Mouse (Mus musculus) neural tube, embryonic 13.5 days (tissue): Measurements from ENCODE around the gene Exoc3l. TPM values are rescaled to one million over a fixed set of nuclear protein-coding genes. Genes with fewer than 3 reads are reported as not detected.
"Not testable (repeated sequence)": the region's sequence is repeated elsewhere in the genome, so short reads cannot be mapped to it uniquely, and the experiment has no call there.

ENCODE experiments used
- ATAC-seq: fragments of 200-750 bp; cut with Nextera tagmentation; 2 replicates; pipeline ENCODE4 v1.8.0; 2017; ENCODE audit warnings: low read depth, mild to moderate bottlenecking, moderate TSS enrichment, moderate library complexity
- H3K27ac ChIP-seq: fragments of 300-500 bp; sonication (generic); replicated peaks from 2 replicates; pipeline ENCODE4 v1.5.1; 2015; ENCODE audit warnings: moderate library complexity, mild to moderate bottlenecking, inconsistent platforms
- H3K27me3 ChIP-seq: fragments of 300-500 bp; sonication (generic); 2 replicates; pipeline ENCODE4 v1.6.1; 2015; ENCODE audit warnings: mild to moderate bottlenecking, inconsistent platforms
- H3K36me3 ChIP-seq: fragments of 300-500 bp; sonication (generic); 2 replicates; pipeline ENCODE4 v1.6.1; 2015; ENCODE audit warnings: mild to moderate bottlenecking, inconsistent platforms
- H3K4me1 ChIP-seq: fragments of 300-500 bp; sonication (generic); replicated peaks from 2 replicates; pipeline ENCODE4 v1.6.1; 2015; ENCODE audit warnings: inconsistent platforms
- H3K4me2 ChIP-seq: fragments of 300-500 bp; sonication (generic); 2 replicates; pipeline ENCODE4 v1.6.1; 2015; ENCODE audit warnings: inconsistent platforms, mild to moderate bottlenecking, moderate library complexity
- H3K4me3 ChIP-seq: fragments of 300-500 bp; sonication (generic); 2 replicates; pipeline ENCODE4 v1.5.1; 2015; ENCODE audit warnings: mild to moderate bottlenecking, inconsistent platforms
- H3K9ac ChIP-seq: fragments of 300-500 bp; sonication (generic); 2 replicates; pipeline ENCODE4 v1.6.1; 2015; ENCODE audit warnings: moderate library complexity, mild to moderate bottlenecking, inconsistent platforms
- H3K9me3 ChIP-seq: fragments of 300-500 bp; sonication (generic); 2 replicates; pipeline ENCODE4 v1.6.1; 2016; ENCODE audit warnings: inconsistent platforms
- WGBS: fragments of 180-500 bp; shearing (Covaris S2); methylation state at CpG from one replicate; pipeline ENCODE4 v1.1.7; 2015; 5-methylcytosine and 5-hydroxymethylcytosine counted together
- polyA plus RNA-seq: library from polyadenylated mRNA; unstranded; fragments of >200 nt; fragmentation: Nextera tagmentation; extraction: Ambion mirVana; gene quantifications from 2 replicates; pipeline ENCODE4 v1.2.1, GENCODE M21; 2015

Gene Exoc3l
- polyA plus RNA-seq, 1 experiment from 2014 or later = 14.3 TPM

- Histone ChIP-seq H3K4me3 (peak overlapping the region; percentile 98), H3K9ac (peak overlapping the region; percentile 96), H3K27ac (0 out of 2 replicates have a peak overlapping the region, but pooled peaks have one; percentile 67), H3K27me3 (peaks cover 4% of the 10 kb centered on the region), H3K4me2 (peak overlapping the region; percentile 99), H3K4me1 (peaks cover 21% of the 10 kb centered on the region), H3K36me3 (peaks cover 41% of the 10 kb centered on the region), H3K9me3 (no peaks in the 10 kb centered on the region)
- no peak for ATAC-seq
- 62% methylated on average over 18 of the region's 18 CpGs for WGBS
Measured at GRCm38 (mm10) chr8:105298351-105299252, 2.7 kb upstream of the Exoc3l start.

- WGBS = under 1% methylated on average over 58 of the region's 58 CpGs
- Histone ChIP-seq H3K36me3 (peaks cover 32% of the 10 kb centered on the region), H3K27me3 (peaks cover 7% of the 10 kb centered on the region), H3K9ac (peak within 1 kb of the TSS; percentile 96), H3K4me3 (peak within 1 kb of the TSS; percentile 98), H3K4me2 (peak within 1 kb of the TSS; percentile 99), H3K27ac (peak within 1 kb of the TSS; percentile 67), H3K9me3 (no peaks in the 10 kb centered on the region), H3K4me1 (peaks cover 21% of the 10 kb centered on the region)
- peak; percentile 91 for ATAC-seq
Measured at GRCm38 (mm10) chr8:105297511-105298192, 1.8 kb upstream of the Exoc3l start, which contains the start of gene E2f4. E2f4 (plus strand) TSS chr8:105297663.

DNA sequence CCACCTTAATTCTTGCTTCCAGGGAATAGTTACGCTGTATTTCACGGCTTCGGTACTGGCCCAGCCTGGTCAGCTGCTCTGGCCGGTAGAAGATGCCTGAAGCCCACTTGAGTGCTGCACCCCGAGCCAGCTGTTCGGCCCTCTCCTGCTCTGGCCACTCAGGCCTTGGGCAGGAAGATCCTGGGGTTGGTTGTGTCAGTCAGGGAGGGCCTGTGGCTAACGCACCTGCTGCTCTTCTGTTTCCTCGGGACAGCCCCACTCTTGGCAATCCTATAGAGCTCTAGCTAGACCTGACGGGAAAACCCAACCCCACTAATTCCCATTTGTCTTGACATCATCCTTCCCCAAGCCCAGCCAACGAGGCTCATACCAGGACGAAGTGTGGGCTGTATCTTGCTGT lies 645 bp downstream of the Exoc3l start:
- H3K9ac ChIP-seq = 0 out of 2 replicates have a peak overlapping the region, but pooled peaks have one; percentile 22
- WGBS = 71% methylated on average over 11 of the region's 11 CpGs
- peak overlapping the region; percentile 25 for H3K4me2 ChIP-seq
- H3K4me3 ChIP-seq = peak overlapping the region; percentile 12
- H3K27ac ChIP-seq = 0 out of 2 replicates have a peak overlapping the region, but pooled peaks have one; percentile 33
- no peaks in the 10 kb centered on the region for H3K9me3 ChIP-seq
- no peak for ATAC-seq
- peaks cover 7% of the 10 kb centered on the region for H3K27me3 ChIP-seq
- peaks cover 32% of the 10 kb centered on the region for H3K4me1 ChIP-seq
- H3K36me3 ChIP-seq = peaks cover 9% of the 10 kb centered on the region

DNA sequence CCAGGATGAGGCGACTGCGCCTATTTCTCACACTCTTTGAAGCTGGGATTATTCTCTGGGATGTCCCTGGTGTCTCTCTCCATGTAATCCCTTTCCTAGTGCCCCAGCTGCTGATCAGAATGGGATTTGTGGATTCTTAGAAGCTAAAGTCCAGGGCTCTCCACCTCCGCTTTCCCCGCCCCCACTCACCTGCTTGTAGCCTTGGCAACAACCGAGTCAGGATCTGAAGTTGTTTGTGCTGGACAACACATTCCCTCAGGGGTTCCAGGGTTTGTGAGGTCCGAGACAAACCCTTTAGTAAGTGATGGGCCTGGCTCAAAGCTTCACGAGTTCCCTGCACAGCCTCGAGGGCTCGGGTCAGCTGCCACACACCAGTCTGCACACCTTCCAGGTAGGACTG lies 1.1 kb downstream of the Exoc3l start:
- Histone ChIP-seq H3K27ac (no peak overlapping the region), H3K36me3 (peaks cover 4% of the 10 kb centered on the region), H3K4me2 (peak overlapping the region; percentile 25), H3K9me3 (no peaks in the 10 kb centered on the region), H3K27me3 (peaks cover 7% of the 10 kb centered on the region), H3K9ac (no peak overlapping the region), H3K4me1 (peaks cover 37% of the 10 kb centered on the region), H3K4me3 (peak overlapping the region; percentile 12)
- ATAC-seq = no peak
- WGBS = 70% methylated on average over 9 of the region's 9 CpGs

- no peak for ATAC-seq
- Histone ChIP-seq H3K4me3 (no peak overlapping the region), H3K27me3 (peaks cover 7% of the 10 kb centered on the region), H3K9ac (no peak overlapping the region), H3K4me1 (peaks cover 36% of the 10 kb centered on the region), H3K36me3 (no peaks in the 10 kb centered on the region), H3K4me2 (no peak overlapping the region), H3K27ac (no peak overlapping the region), H3K9me3 (no peaks in the 10 kb centered on the region)
- 65% methylated on average over 19 of the region's 19 CpGs for WGBS
Measured at GRCm38 (mm10) chr8:105293405-105293804, 2.5 kb downstream of the Exoc3l start.

DNA sequence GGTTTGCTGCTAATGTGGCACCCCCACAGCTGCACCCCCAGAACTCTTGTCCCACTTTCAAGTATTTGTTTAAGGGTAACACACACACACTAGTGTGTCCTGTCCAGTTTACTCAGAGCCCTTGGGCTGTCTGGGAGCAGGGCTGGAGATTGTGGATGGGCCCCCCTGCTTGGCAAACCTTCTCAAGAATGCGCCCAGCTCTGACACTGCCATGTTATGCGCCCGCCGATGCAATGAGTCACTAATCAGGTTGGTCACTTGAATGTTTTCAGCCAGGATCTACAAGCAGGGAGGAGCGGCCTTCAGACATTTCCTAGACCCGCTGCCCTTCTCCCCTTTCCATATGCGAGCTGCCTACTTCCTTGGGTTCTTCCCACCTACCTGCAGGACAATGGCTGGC lies 3.4 kb downstream of the Exoc3l start:
- H3K9ac ChIP-seq = no peak overlapping the region
- H3K4me2 ChIP-seq = no peak overlapping the region
- H3K27ac ChIP-seq = no peak overlapping the region
- H3K4me1 ChIP-seq = peaks cover 40% of the 10 kb centered on the region
- no peaks in the 10 kb centered on the region for H3K36me3 ChIP-seq
- H3K9me3 ChIP-seq = no peaks in the 10 kb centered on the region
- no peak for ATAC-seq
- H3K4me3 ChIP-seq = no peak overlapping the region
- WGBS = 86% methylated on average over 7 of the region's 7 CpGs
- peaks cover 7% of the 10 kb centered on the region for H3K27me3 ChIP-seq

DNA sequence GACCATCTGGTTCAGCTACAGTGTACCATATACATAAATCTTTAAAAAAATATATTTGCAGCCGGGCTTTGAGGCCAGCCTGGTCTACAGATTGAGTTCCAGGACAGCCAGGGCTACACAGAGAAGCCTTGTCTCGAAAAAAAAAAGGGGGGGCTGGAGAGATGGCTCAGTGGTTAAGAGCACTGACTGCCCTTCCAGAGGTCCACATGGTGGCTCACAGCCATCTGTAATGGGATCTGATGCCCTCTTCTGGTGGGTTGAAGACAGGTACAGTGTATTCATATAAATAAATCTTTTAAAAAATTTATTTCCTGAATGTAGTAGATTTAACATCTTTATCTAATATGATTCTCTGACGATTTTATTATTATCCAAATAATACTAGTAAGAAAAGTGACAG lies 4.1 kb downstream of the Exoc3l start:
- not testable (repeated sequence) for H3K27ac ChIP-seq, H3K4me2 ChIP-seq, ATAC-seq, H3K27me3 ChIP-seq, H3K36me3 ChIP-seq, H3K9me3 ChIP-seq, H3K4me3 ChIP-seq, H3K9ac ChIP-seq
- peaks cover 42% of the 10 kb centered on the region for H3K4me1 ChIP-seq
- 77% methylated on average over 3 of the region's 3 CpGs for WGBS

DNA sequence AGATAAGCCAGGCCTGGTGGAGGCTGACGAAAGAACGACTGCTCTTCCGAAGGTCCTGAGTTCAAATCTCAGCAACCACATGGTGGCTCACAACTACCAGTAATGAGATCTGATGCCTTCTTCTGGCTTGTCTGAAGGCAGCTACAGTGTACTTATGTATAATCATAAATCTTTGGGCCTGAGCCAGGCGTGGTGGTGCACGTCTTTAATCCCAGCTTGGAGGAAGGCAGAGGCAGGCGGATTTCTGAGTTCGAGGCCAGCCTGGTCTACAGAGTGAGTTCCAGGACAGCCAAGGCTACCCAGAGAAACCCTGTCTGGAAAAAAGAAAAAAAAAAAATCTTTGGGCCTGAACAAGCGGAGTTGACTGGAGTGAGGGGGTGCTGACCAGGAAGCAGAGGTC lies 4.5 kb downstream of the Exoc3l start:
- not testable (repeated sequence) for H3K4me3 ChIP-seq
- 86% methylated on average over 8 of the region's 8 CpGs for WGBS

DNA sequence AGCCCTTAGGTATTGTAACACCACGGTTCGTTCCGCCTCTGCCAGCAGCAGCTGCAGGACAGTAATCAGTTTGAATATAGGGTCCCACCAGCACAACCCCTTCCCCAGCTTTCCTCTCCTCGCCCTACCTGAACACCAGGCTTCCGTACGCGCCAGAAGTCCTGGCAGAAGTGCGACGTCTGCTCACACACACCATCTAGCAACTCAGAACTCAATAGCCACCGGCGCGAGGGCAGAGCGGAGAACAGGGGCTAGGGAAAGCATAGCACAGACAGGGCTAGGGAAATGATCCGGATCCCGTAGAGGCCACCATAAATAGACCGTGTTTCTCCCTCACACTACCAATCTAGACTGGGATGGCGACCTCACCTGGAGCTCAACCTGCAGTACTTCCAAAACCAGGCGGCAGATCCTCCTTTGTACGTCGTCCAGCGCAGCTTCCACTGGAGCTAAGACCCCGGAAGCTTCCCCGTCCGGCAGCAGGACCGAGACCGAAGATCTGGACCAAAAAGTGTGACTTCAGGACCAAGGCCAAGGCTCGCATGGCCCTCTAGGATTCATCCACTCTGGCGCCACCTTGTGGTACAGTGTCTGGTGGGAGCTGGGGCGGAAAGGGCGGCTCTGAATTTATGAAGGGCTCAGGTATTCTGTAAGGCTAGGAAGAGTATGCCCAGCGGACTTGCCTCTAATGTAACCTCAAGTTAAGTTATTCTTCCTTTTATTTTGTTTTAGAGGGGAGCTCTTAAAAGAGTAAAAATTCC lies 5.2 kb downstream of the Exoc3l start:
- Histone ChIP-seq H3K9ac (peak overlapping the region; percentile 75), H3K9me3 (no peaks in the 10 kb centered on the region), H3K4me1 (peaks cover 50% of the 10 kb centered on the region), H3K27ac (no peak overlapping the region), H3K27me3 (peaks cover 7% of the 10 kb centered on the region), H3K4me2 (peak overlapping the region; percentile 76), H3K4me3 (peak overlapping the region; percentile 51), H3K36me3 (peaks cover under 1% of the 10 kb centered on the region; the same call in 1 of the 2 replicates)
- 9% methylated on average over 31 of the region's 31 CpGs for WGBS
- ATAC-seq = no peak

More for the DNA sequence above, 4.5 kb downstream of the Exoc3l start:
- H3K36me3 ChIP-seq, ATAC-seq, H3K9ac ChIP-seq, H3K27me3 ChIP-seq, H3K4me2 ChIP-seq, H3K9me3 ChIP-seq, H3K27ac ChIP-seq: not testable (repeated sequence)
- H3K4me1 ChIP-seq = peaks cover 43% of the 10 kb centered on the region

GRCm38 (mm10) chr8:105289805-105290460 lies 6.0 kb downstream of the Exoc3l start, which contains the start of gene 4931428F04Rik:
4931428F04Rik (minus strand) TSS chr8:105289864.
- WGBS = 1% methylated on average over 43 of the region's 43 CpGs
- H3K9me3 ChIP-seq = no peaks in the 10 kb centered on the region
- peaks cover 58% of the 10 kb centered on the region for H3K4me1 ChIP-seq

More at GRCm38 (mm10) chr8:105289805-105290460, 6.0 kb downstream of the Exoc3l start, which contains the start of gene 4931428F04Rik:
- ATAC-seq = peak; percentile 11
- peak within 1 kb of the TSS; percentile 91 for H3K27ac ChIP-seq
- peak within 1 kb of the TSS; percentile 51 for H3K4me3 ChIP-seq
- peak within 1 kb of the TSS; percentile 75 for H3K9ac ChIP-seq
- peak within 1 kb of the TSS; percentile 76 for H3K4me2 ChIP-seq
- H3K27me3 ChIP-seq = peaks cover 7% of the 10 kb centered on the region; the same call in 1 of the 2 replicates
- peaks cover 8% of the 10 kb centered on the region for H3K36me3 ChIP-seq
